Mouse (Mus musculus) adrenal gland (tissue): ENCODE measurements around the gene Nr2e1.

ENCODE experiments used
- intact Hi-C: fragments of 180-260 bp; cut with DNase I; formaldehyde crosslinking; loops from one replicate; pipeline ENCODE4 v1.15.1; 2025

Nr2e1 gene

GRCm38 (mm10) chr10:42589505-42589904, 6.1 kb upstream of the Nr2e1 start:
- intact Hi-C loops: loop anchor here (10.0 kb wide), 1 partner anchor 45 kb away; no protein-coding TSS in a partner anchor

- intact Hi-C loops: loop anchor here (10.0 kb wide), 1 partner anchor 47 kb away; no protein-coding TSS in a partner anchor
These were observed 4.7 kb upstream of the Nr2e1 start for GRCm38 (mm10) chr10:42587961-42588750.

GRCm38 (mm10) chr10:42585596-42586305, 2.3 kb upstream of the Nr2e1 start:
- intact Hi-C loops: loop anchor here (10.0 kb wide), 1 partner anchor 49 kb away; no protein-coding TSS in a partner anchor

GRCm38 (mm10) chr10:42585156-42585555, 1.7 kb upstream of the Nr2e1 start:
- intact Hi-C loops: loop anchor here (10.0 kb wide), 1 partner anchor 50 kb away; no protein-coding TSS in a partner anchor

- intact Hi-C loops: loop anchor here (10.0 kb wide), 1 partner anchor 50 kb away; no protein-coding TSS in a partner anchor
These were observed 1.1 kb upstream of the Nr2e1 start for GRCm38 (mm10) chr10:42584436-42584983.

- intact Hi-C loops: loop anchor here (10.0 kb wide), 1 partner anchor 51 kb away; no protein-coding TSS in a partner anchor
These were observed 537 bp upstream of the Nr2e1 start for GRCm38 (mm10) chr10:42583902-42584435.

- intact Hi-C loops: loop anchor here (10.0 kb wide), 1 partner anchor 52 kb away; no protein-coding TSS in a partner anchor
These were observed 794 bp downstream of the Nr2e1 start for GRCm38 (mm10) chr10:42582566-42583110.

- intact Hi-C loops: loop anchor here (10.0 kb wide), 1 partner anchor 53 kb away; no protein-coding TSS in a partner anchor
These were observed 1.5 kb downstream of the Nr2e1 start for GRCm38 (mm10) chr10:42581694-42582565.

GRCm38 (mm10) chr10:42580951-42581277, 2.5 kb downstream of the Nr2e1 start:
- intact Hi-C loops: loop anchor here (10.0 kb wide), 1 partner anchor 54 kb away; no protein-coding TSS in a partner anchor

GRCm38 (mm10) chr10:42580131-42580950, 3.1 kb downstream of the Nr2e1 start:
- intact Hi-C loops: loop anchor here (10.0 kb wide), 1 partner anchor 54 kb away; no protein-coding TSS in a partner anchor

- intact Hi-C loops: loop anchor here (10.0 kb wide), 1 partner anchor 55 kb away; no protein-coding TSS in a partner anchor
These were observed 3.8 kb downstream of the Nr2e1 start for GRCm38 (mm10) chr10:42579475-42580130.

- intact Hi-C loops: no loop called here
These were observed 4.5 kb downstream of the Nr2e1 start for GRCm38 (mm10) chr10:42578698-42579474.

- intact Hi-C loops: no loop called here
These were observed 5.2 kb downstream of the Nr2e1 start for GRCm38 (mm10) chr10:42578281-42578675.

GRCm38 (mm10) chr10:42577525-42578280, 5.7 kb downstream of the Nr2e1 start:
- intact Hi-C loops: no loop called here

- intact Hi-C loops: no loop called here
These were observed 8.8 kb downstream of the Nr2e1 start for GRCm38 (mm10) chr10:42574639-42575038.

GRCm38 (mm10) chr10:42572971-42573370, 10.5 kb downstream of the Nr2e1 start:
- intact Hi-C loops: no loop called here

- intact Hi-C loops: no loop called here
These were observed 10.9 kb downstream of the Nr2e1 start for GRCm38 (mm10) chr10:42572567-42572966.
